Mouse (Mus musculus): ENCODE measurements at regions not wholly inside any gene's neighbourhood (a gene's known extent, or its start where the extent isn't known, plus 50 kb on each side); places are given as distances from the start of the nearest gene placed in this dataset.
"Not testable (repeated sequence)": the region's sequence is repeated elsewhere in the genome, so short reads cannot be mapped to it uniquely, and the experiment has no call there.

- Histone ChIP-seq H3K27me3 (ENCODE audit: insufficient read depth, low read length) (no peaks in the 10 kb centered on the region), H3K9me3 (replicated peaks) (no peaks in the 10 kb centered on the region), H3K36me3 (replicated peaks) (no peaks in the 10 kb centered on the region), H3K4me1 (ENCODE audit: insufficient read depth, low read depth, low read length) (no peaks in the 10 kb centered on the region), H3K4me3 (ENCODE audit: low read depth, low read length) (no peak overlapping the region)
- DNase-seq (ENCODE audit: low spot score) (no peak), ATAC-seq (ENCODE audit: extremely low read depth, insufficient number of reproducible peaks, low FRiP score, poor library complexity, severe bottlenecking) (no peak)
- no peak for TF ChIP-seq GATA1 (IDR thresholded peaks at IDR 0.05; ENCODE audit: borderline replicate concordance, low read length)
- TF ChIP-seq CTCF (IDR thresholded peaks at IDR 0.05; ENCODE audit: low read depth, low read length) = no peak
- no peak for TF ChIP-seq GATA2 (IDR thresholded peaks at IDR 0.05; ENCODE audit: borderline replicate concordance, low read depth, low read length)
- TF ChIP-seq POLR2AphosphoS5 (IDR thresholded peaks at IDR 0.05; ENCODE audit: insufficient replicate concordance, low read depth, low read length) = no peak
- TF ChIP-seq TAL1 (conservative IDR thresholded peaks at IDR 0.05; ENCODE audit: low read depth, low read length) = no peak
These were observed 81.7 kb downstream of the Sem1 start for GRCm38 (mm10) chr6:6496789-6497188.

- H3K9me3 ChIP-seq (replicated peaks) = no peaks in the 10 kb centered on the region
- H3K4me1 ChIP-seq (ENCODE audit: insufficient read depth, low read depth, low read length) = no peaks in the 10 kb centered on the region
- no peak for TF ChIP-seq POLR2AphosphoS5 (IDR thresholded peaks at IDR 0.05; ENCODE audit: insufficient replicate concordance, low read depth, low read length)
- TF ChIP-seq GATA1 (IDR thresholded peaks at IDR 0.05; ENCODE audit: borderline replicate concordance, low read length) = no peak
- TF ChIP-seq GATA2 (IDR thresholded peaks at IDR 0.05; ENCODE audit: borderline replicate concordance, low read depth, low read length) = no peak
- TF ChIP-seq CTCF (IDR thresholded peaks at IDR 0.05; ENCODE audit: low read depth, low read length) = no peak
- TF ChIP-seq TAL1 (conservative IDR thresholded peaks at IDR 0.05; ENCODE audit: low read depth, low read length) = no peak
- no peaks in the 10 kb centered on the region for H3K36me3 ChIP-seq (replicated peaks)
- no peak overlapping the region for H3K4me3 ChIP-seq (ENCODE audit: low read depth, low read length)
- ATAC-seq (ENCODE audit: extremely low read depth, insufficient number of reproducible peaks, low FRiP score, poor library complexity, severe bottlenecking) (no peak), DNase-seq (ENCODE audit: low spot score) (no peak)
- no peaks in the 10 kb centered on the region for H3K27me3 ChIP-seq (ENCODE audit: insufficient read depth, low read length)
These were observed 82.1 kb downstream of the Sem1 start for GRCm38 (mm10) chr6:6496336-6496735.

GRCm38 (mm10) chr6:6488191-6488590 lies 90.3 kb downstream of the Sem1 start:
- H3K4me1 ChIP-seq (ENCODE audit: insufficient read depth, low read depth, low read length) = no peaks in the 10 kb centered on the region
- ATAC-seq (ENCODE audit: extremely low read depth, insufficient number of reproducible peaks, low FRiP score, poor library complexity, severe bottlenecking) = no peak

GRCm38 (mm10) chr6:6481596-6481995 lies 96.9 kb downstream of the Sem1 start:
- H3K9me3 ChIP-seq (replicated peaks) = not testable (repeated sequence)

More at GRCm38 (mm10) chr6:6488191-6488590, 90.3 kb downstream of the Sem1 start:
- no peaks in the 10 kb centered on the region for H3K27me3 ChIP-seq (ENCODE audit: insufficient read depth, low read length)
- no peaks in the 10 kb centered on the region for H3K36me3 ChIP-seq (replicated peaks)
- TF ChIP-seq GATA2 (IDR thresholded peaks at IDR 0.05; ENCODE audit: borderline replicate concordance, low read depth, low read length) (no peak), CTCF (IDR thresholded peaks at IDR 0.05; ENCODE audit: low read depth, low read length) (no peak), TAL1 (conservative IDR thresholded peaks at IDR 0.05; ENCODE audit: low read depth, low read length) (no peak), POLR2AphosphoS5 (IDR thresholded peaks at IDR 0.05; ENCODE audit: insufficient replicate concordance, low read depth, low read length) (no peak), GATA1 (IDR thresholded peaks at IDR 0.05; ENCODE audit: borderline replicate concordance, low read length) (no peak)
- DNase-seq (ENCODE audit: low spot score) = no peak
- H3K9me3 ChIP-seq (replicated peaks) = no peaks in the 10 kb centered on the region
- H3K4me3 ChIP-seq (ENCODE audit: low read depth, low read length) = no peak overlapping the region

GRCm38 (mm10) chr6:6470397-6470796 lies 108.1 kb downstream of the Sem1 start:
- H3K4me1 ChIP-seq (ENCODE audit: insufficient read depth, low read depth, low read length) = no peaks in the 10 kb centered on the region
- no peak for TF ChIP-seq POLR2AphosphoS5 (IDR thresholded peaks at IDR 0.05; ENCODE audit: insufficient replicate concordance, low read depth, low read length)
- no peak for TF ChIP-seq GATA2 (IDR thresholded peaks at IDR 0.05; ENCODE audit: borderline replicate concordance, low read depth, low read length)
- TF ChIP-seq CTCF (IDR thresholded peaks at IDR 0.05; ENCODE audit: low read depth, low read length) = no peak
- no peak for TF ChIP-seq GATA1 (IDR thresholded peaks at IDR 0.05; ENCODE audit: borderline replicate concordance, low read length)
- no peak for TF ChIP-seq TAL1 (conservative IDR thresholded peaks at IDR 0.05; ENCODE audit: low read depth, low read length)
- H3K27me3 ChIP-seq (ENCODE audit: insufficient read depth, low read length) = peaks cover 2% of the 10 kb centered on the region; the same call in 1 of the 2 replicates
- no peak for ATAC-seq (ENCODE audit: extremely low read depth, insufficient number of reproducible peaks, low FRiP score, poor library complexity, severe bottlenecking)
- H3K4me3 ChIP-seq (ENCODE audit: low read depth, low read length) = no peak overlapping the region
- no peak for DNase-seq (ENCODE audit: low spot score)
- H3K9me3 ChIP-seq (replicated peaks) = no peaks in the 10 kb centered on the region
- H3K36me3 ChIP-seq (replicated peaks) = no peaks in the 10 kb centered on the region

More at GRCm38 (mm10) chr6:6481596-6481995, 96.9 kb downstream of the Sem1 start:
- not testable (repeated sequence) for DNase-seq (ENCODE audit: low spot score); H3K36me3 ChIP-seq (replicated peaks); H3K4me1 ChIP-seq (ENCODE audit: insufficient read depth, low read depth, low read length); H3K4me3 ChIP-seq (ENCODE audit: low read depth, low read length); H3K27me3 ChIP-seq (ENCODE audit: insufficient read depth, low read length); ATAC-seq (ENCODE audit: extremely low read depth, insufficient number of reproducible peaks, low FRiP score, poor library complexity, severe bottlenecking)

GRCm38 (mm10) chr6:6467526-6467925 lies 110.9 kb downstream of the Sem1 start:
- Histone ChIP-seq H3K27me3 (ENCODE audit: insufficient read depth, low read length) (no peaks in the 10 kb centered on the region; the same call in 1 of the 2 replicates), H3K4me3 (ENCODE audit: low read depth, low read length) (no peak overlapping the region), H3K9me3 (replicated peaks) (no peaks in the 10 kb centered on the region), H3K36me3 (replicated peaks) (no peaks in the 10 kb centered on the region), H3K4me1 (ENCODE audit: insufficient read depth, low read depth, low read length) (no peaks in the 10 kb centered on the region)
- TF ChIP-seq GATA2 (IDR thresholded peaks at IDR 0.05; ENCODE audit: borderline replicate concordance, low read depth, low read length) (no peak), POLR2AphosphoS5 (IDR thresholded peaks at IDR 0.05; ENCODE audit: insufficient replicate concordance, low read depth, low read length) (no peak), GATA1 (IDR thresholded peaks at IDR 0.05; ENCODE audit: borderline replicate concordance, low read length) (no peak), TAL1 (conservative IDR thresholded peaks at IDR 0.05; ENCODE audit: low read depth, low read length) (no peak), CTCF (IDR thresholded peaks at IDR 0.05; ENCODE audit: low read depth, low read length) (no peak)
- no peak for DNase-seq (ENCODE audit: low spot score)
- no peak for ATAC-seq (ENCODE audit: extremely low read depth, insufficient number of reproducible peaks, low FRiP score, poor library complexity, severe bottlenecking)

GRCm38 (mm10) chr6:6466231-6466630 lies 112.2 kb downstream of the Sem1 start:
- ATAC-seq (ENCODE audit: extremely low read depth, insufficient number of reproducible peaks, low FRiP score, poor library complexity, severe bottlenecking) (no peak), DNase-seq (ENCODE audit: low spot score) (no peak)
- Histone ChIP-seq H3K36me3 (replicated peaks) (no peaks in the 10 kb centered on the region), H3K4me3 (ENCODE audit: low read depth, low read length) (no peak overlapping the region), H3K4me1 (ENCODE audit: insufficient read depth, low read depth, low read length) (no peaks in the 10 kb centered on the region), H3K27me3 (ENCODE audit: insufficient read depth, low read length) (no peaks in the 10 kb centered on the region; the same call in 1 of the 2 replicates), H3K9me3 (replicated peaks) (no peaks in the 10 kb centered on the region)
- TF ChIP-seq POLR2AphosphoS5 (IDR thresholded peaks at IDR 0.05; ENCODE audit: insufficient replicate concordance, low read depth, low read length) = no peak
- TF ChIP-seq TAL1 (conservative IDR thresholded peaks at IDR 0.05; ENCODE audit: low read depth, low read length) = no peak
- no peak for TF ChIP-seq CTCF (IDR thresholded peaks at IDR 0.05; ENCODE audit: low read depth, low read length)
- no peak for TF ChIP-seq GATA2 (IDR thresholded peaks at IDR 0.05; ENCODE audit: borderline replicate concordance, low read depth, low read length)
